Mouse (Mus musculus) E14TG2a.4 (cell line): Measurements from ENCODE around the gene Cavin3.

Source experiments
- CTCF ChIP-seq: conservative IDR thresholded peaks from 2 replicates; pipeline ENCODE4 v1.5.1; 2014; ENCODE audit warnings: low read length
- NANOG ChIP-seq: IDR thresholded peaks from 2 replicates; pipeline ENCODE4 v1.6.1; 2014; ENCODE audit warnings: borderline replicate concordance, low read length, mixed read lengths
- POU5F1 ChIP-seq: IDR thresholded peaks from 2 replicates; pipeline ENCODE4 v1.6.1; 2014; ENCODE audit warnings: low read length, borderline replicate concordance

- TF ChIP-seq POU5F1 (no peak), CTCF (no peak), NANOG (no peak)
Measured at GRCm38 (mm10) chr7:105524222-105524621, 42.1 kb upstream of the Cavin3 start.
